Mouse (Mus musculus) neural tube, embryonic 13.5 days (tissue): ENCODE data around the gene Mef2a. TPM values are rescaled to one million over a fixed set of nuclear protein-coding genes. Genes with fewer than 3 reads are reported as not detected.
A peak's percentile ranks its signal among the peaks of the same experiment; 100 is the strongest.

Experiments used
- ATAC-seq: fragments of 200-750 bp; cut with Nextera tagmentation; 2 replicates; pipeline ENCODE4 v1.8.0; 2017; ENCODE audit warnings: low read depth, mild to moderate bottlenecking, moderate TSS enrichment, moderate library complexity
- H3K27ac ChIP-seq: fragments of 300-500 bp; sonication (generic); replicated peaks from 2 replicates; pipeline ENCODE4 v1.5.1; 2015; ENCODE audit warnings: moderate library complexity, mild to moderate bottlenecking, inconsistent platforms
- H3K27me3 ChIP-seq: fragments of 300-500 bp; sonication (generic); 2 replicates; pipeline ENCODE4 v1.6.1; 2015; ENCODE audit warnings: mild to moderate bottlenecking, inconsistent platforms
- H3K36me3 ChIP-seq: fragments of 300-500 bp; sonication (generic); 2 replicates; pipeline ENCODE4 v1.6.1; 2015; ENCODE audit warnings: mild to moderate bottlenecking, inconsistent platforms
- H3K4me1 ChIP-seq: fragments of 300-500 bp; sonication (generic); replicated peaks from 2 replicates; pipeline ENCODE4 v1.6.1; 2015; ENCODE audit warnings: inconsistent platforms
- H3K4me2 ChIP-seq: fragments of 300-500 bp; sonication (generic); 2 replicates; pipeline ENCODE4 v1.6.1; 2015; ENCODE audit warnings: inconsistent platforms, mild to moderate bottlenecking, moderate library complexity
- H3K4me3 ChIP-seq: fragments of 300-500 bp; sonication (generic); 2 replicates; pipeline ENCODE4 v1.5.1; 2015; ENCODE audit warnings: mild to moderate bottlenecking, inconsistent platforms
- H3K9ac ChIP-seq: fragments of 300-500 bp; sonication (generic); 2 replicates; pipeline ENCODE4 v1.6.1; 2015; ENCODE audit warnings: moderate library complexity, mild to moderate bottlenecking, inconsistent platforms
- H3K9me3 ChIP-seq: fragments of 300-500 bp; sonication (generic); 2 replicates; pipeline ENCODE4 v1.6.1; 2016; ENCODE audit warnings: inconsistent platforms
- WGBS: fragments of 180-500 bp; shearing (Covaris S2); methylation state at CpG from one replicate; pipeline ENCODE4 v1.1.7; 2015; 5-methylcytosine and 5-hydroxymethylcytosine counted together
- polyA plus RNA-seq: library from polyadenylated mRNA; unstranded; fragments of >200 nt; fragmentation: Nextera tagmentation; extraction: Ambion mirVana; gene quantifications from 2 replicates; pipeline ENCODE4 v1.2.1, GENCODE M21; 2015

Mef2a gene
- polyA plus RNA-seq, 1 experiment from 2014 or later, result 33.5 TPM

DNA sequence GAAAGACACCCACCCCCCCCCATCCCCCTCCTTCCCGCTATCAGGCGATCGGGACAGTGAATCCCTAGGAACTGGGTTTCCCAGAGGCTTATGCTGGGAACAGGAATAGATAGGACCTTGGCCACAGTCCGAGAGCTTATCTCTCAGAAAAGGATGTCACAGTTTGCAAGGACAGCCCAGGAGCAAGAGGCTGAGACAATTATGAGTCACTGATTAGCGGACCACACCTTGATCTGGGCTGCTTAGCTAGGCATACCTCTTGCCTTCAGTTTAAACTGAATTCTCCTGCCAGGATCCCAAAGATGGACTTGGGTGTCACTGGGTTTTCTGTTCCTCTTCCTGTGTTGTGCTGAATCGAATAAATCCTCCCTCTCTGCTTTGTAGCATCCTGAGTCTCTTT lies 156.3 kb downstream of the Mef2a start:
- H3K4me1 ChIP-seq, result no peaks in the 10 kb centered on the region

DNA sequence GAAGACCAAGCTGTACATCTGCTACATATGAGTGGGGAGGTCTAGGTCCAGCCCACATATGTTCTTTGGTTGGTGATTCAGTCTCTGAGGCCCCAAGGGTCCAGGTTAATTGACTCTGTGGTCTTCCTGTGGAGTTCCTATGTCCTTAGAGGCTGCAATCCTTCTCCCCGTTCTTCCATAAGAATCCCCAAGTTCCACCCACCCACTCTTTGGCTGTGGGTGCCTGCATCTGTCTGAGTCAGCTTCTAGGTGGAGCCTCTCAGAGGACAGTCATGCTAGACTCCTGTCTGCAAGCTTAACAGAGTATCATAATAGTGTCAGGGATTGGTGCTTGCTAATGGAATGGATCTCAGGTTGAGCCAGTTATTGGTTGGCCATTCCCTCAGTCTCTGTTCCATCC lies 159.1 kb downstream of the Mef2a start:
- ATAC-seq, result no peak
- 77% methylated on average over 1 of the region's 1 CpGs for WGBS
- Histone ChIP-seq H3K9ac (no peak overlapping the region), H3K4me3 (no peak overlapping the region), H3K4me1 (no peaks in the 10 kb centered on the region), H3K27me3 (no peaks in the 10 kb centered on the region), H3K4me2 (no peak overlapping the region), H3K27ac (no peak overlapping the region), H3K9me3 (no peaks in the 10 kb centered on the region), H3K36me3 (no peaks in the 10 kb centered on the region)

More for the DNA sequence above, 156.3 kb downstream of the Mef2a start:
- H3K9ac ChIP-seq, result no peak overlapping the region
- no peaks in the 10 kb centered on the region for H3K27me3 ChIP-seq
- no peak overlapping the region for H3K4me2 ChIP-seq
- no peaks in the 10 kb centered on the region for H3K36me3 ChIP-seq
- no peak overlapping the region for H3K27ac ChIP-seq
- 86% methylated on average over 6 of the region's 6 CpGs for WGBS
- no peaks in the 10 kb centered on the region for H3K9me3 ChIP-seq
- no peak overlapping the region for H3K4me3 ChIP-seq
- ATAC-seq, result no peak

GRCm38 (mm10) chr7:67211971-67212370 lies 160.7 kb downstream of the Mef2a start:
- 14% methylated on average over 4 of the region's 4 CpGs for WGBS
- no peaks in the 10 kb centered on the region for H3K9me3 ChIP-seq
- H3K4me1 ChIP-seq, result no peaks in the 10 kb centered on the region
- no peak overlapping the region for H3K9ac ChIP-seq
- no peaks in the 10 kb centered on the region for H3K27me3 ChIP-seq
- H3K4me3 ChIP-seq, result no peak overlapping the region
- H3K4me2 ChIP-seq, result no peak overlapping the region
- no peak for ATAC-seq
- no peak overlapping the region for H3K27ac ChIP-seq
- no peaks in the 10 kb centered on the region for H3K36me3 ChIP-seq

DNA sequence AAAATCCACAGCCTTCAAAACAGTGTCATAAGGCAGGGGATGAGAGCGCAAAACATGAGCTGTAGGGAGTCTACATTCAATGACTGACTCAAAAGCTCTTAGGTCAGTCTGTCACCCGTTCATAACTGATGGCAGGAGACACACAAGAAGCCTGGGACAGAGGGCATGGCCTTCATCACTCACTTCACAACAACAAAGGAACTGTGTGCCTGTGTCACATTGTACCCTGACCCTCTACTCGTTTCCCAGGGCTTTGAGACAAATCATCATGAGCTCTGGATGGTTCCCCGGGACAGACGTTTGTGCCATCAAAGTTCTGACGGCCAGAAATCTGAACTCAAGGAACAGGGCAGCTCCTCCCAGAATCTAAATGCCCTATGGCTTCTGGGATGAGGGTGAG lies 161.3 kb downstream of the Mef2a start:
- no peaks in the 10 kb centered on the region for H3K36me3 ChIP-seq
- H3K9ac ChIP-seq, result no peak overlapping the region
- ATAC-seq, result no peak
- no peaks in the 10 kb centered on the region for H3K9me3 ChIP-seq
- no peak overlapping the region for H3K4me2 ChIP-seq
- no peak overlapping the region for H3K27ac ChIP-seq
- H3K4me1 ChIP-seq, result no peaks in the 10 kb centered on the region
- WGBS, result 12% methylated on average over 6 of the region's 6 CpGs
- H3K4me3 ChIP-seq, result no peak overlapping the region
- H3K27me3 ChIP-seq, result no peaks in the 10 kb centered on the region

GRCm38 (mm10) chr7:67210004-67210833 lies 162.4 kb downstream of the Mef2a start:
- H3K4me2 ChIP-seq, result no peak overlapping the region
- no peaks in the 10 kb centered on the region for H3K4me1 ChIP-seq
- no peaks in the 10 kb centered on the region for H3K27me3 ChIP-seq
- 68% methylated on average over 6 of the region's 6 CpGs for WGBS
- no peak overlapping the region for H3K4me3 ChIP-seq
- ATAC-seq, result peak; percentile 67; the same call in 1 of the 2 replicates
- H3K36me3 ChIP-seq, result no peaks in the 10 kb centered on the region
- no peaks in the 10 kb centered on the region for H3K9me3 ChIP-seq
- no peak overlapping the region for H3K9ac ChIP-seq
- H3K27ac ChIP-seq, result no peak overlapping the region

GRCm38 (mm10) chr7:67208317-67208716 lies 164.3 kb downstream of the Mef2a start:
- no peaks in the 10 kb centered on the region for H3K27me3 ChIP-seq
- no peaks in the 10 kb centered on the region for H3K36me3 ChIP-seq
- H3K27ac ChIP-seq, result no peak overlapping the region
- H3K9ac ChIP-seq, result no peak overlapping the region
- no peaks in the 10 kb centered on the region for H3K9me3 ChIP-seq
- H3K4me1 ChIP-seq, result no peaks in the 10 kb centered on the region
- WGBS, result 82% methylated on average over 1 of the region's 1 CpGs
- no peak overlapping the region for H3K4me2 ChIP-seq
- no peak overlapping the region for H3K4me3 ChIP-seq
- no peak for ATAC-seq

GRCm38 (mm10) chr7:67207701-67208100 lies 165.0 kb downstream of the Mef2a start:
- H3K4me1 ChIP-seq, result no peaks in the 10 kb centered on the region
- no peak overlapping the region for H3K4me2 ChIP-seq
- H3K9ac ChIP-seq, result no peak overlapping the region
- no peak overlapping the region for H3K4me3 ChIP-seq
- H3K9me3 ChIP-seq, result no peaks in the 10 kb centered on the region
- WGBS, result 57% methylated on average over 6 of the region's 6 CpGs
- no peaks in the 10 kb centered on the region for H3K27me3 ChIP-seq
- H3K36me3 ChIP-seq, result no peaks in the 10 kb centered on the region
- no peak for ATAC-seq
- H3K27ac ChIP-seq, result no peak overlapping the region

- Histone ChIP-seq H3K36me3 (no peaks in the 10 kb centered on the region), H3K9me3 (no peaks in the 10 kb centered on the region), H3K27me3 (no peaks in the 10 kb centered on the region), H3K4me2 (no peak overlapping the region), H3K9ac (no peak overlapping the region), H3K4me3 (no peak overlapping the region), H3K27ac (no peak overlapping the region), H3K4me1 (no peaks in the 10 kb centered on the region)
- no peak for ATAC-seq
- 84% methylated on average over 10 of the region's 10 CpGs for WGBS
These were observed 166.2 kb downstream of the Mef2a start for GRCm38 (mm10) chr7:67206496-67206895.

GRCm38 (mm10) chr7:67205734-67206425 lies 166.8 kb downstream of the Mef2a start:
- no peak for ATAC-seq

DNA sequence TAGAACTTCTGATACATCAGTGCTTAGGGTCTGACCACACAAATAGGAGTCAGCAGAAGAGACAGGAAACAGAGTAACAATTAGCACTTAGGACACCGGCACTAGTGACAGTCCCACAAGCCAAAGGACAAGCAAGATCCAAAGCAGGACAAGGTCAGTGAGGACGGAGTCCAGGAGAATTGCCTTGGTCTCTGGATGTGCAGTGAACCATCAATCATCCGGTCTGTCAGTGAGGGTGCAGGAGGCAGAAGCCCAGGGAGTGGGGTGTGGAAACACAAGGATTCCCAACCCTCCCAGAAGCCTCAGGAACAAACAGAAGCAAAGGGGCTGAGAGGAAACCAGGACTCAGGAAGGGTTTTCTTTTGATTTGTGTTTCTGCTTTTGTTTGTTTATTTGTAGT lies 169.0 kb downstream of the Mef2a start:
- 85% methylated on average over 3 of the region's 3 CpGs for WGBS
- no peak overlapping the region for H3K4me2 ChIP-seq
- H3K36me3 ChIP-seq, result no peaks in the 10 kb centered on the region
- no peak overlapping the region for H3K4me3 ChIP-seq
- H3K9me3 ChIP-seq, result no peaks in the 10 kb centered on the region
- no peak overlapping the region for H3K27ac ChIP-seq
- no peak for ATAC-seq
- no peaks in the 10 kb centered on the region for H3K4me1 ChIP-seq
- no peak overlapping the region for H3K9ac ChIP-seq
- no peaks in the 10 kb centered on the region for H3K27me3 ChIP-seq

More at GRCm38 (mm10) chr7:67205734-67206425, 166.8 kb downstream of the Mef2a start:
- no peaks in the 10 kb centered on the region for H3K9me3 ChIP-seq
- no peaks in the 10 kb centered on the region for H3K4me1 ChIP-seq
- H3K9ac ChIP-seq, result no peak overlapping the region
- no peak overlapping the region for H3K27ac ChIP-seq
- WGBS, result 88% methylated on average over 9 of the region's 9 CpGs
- H3K4me3 ChIP-seq, result no peak overlapping the region
- no peaks in the 10 kb centered on the region for H3K27me3 ChIP-seq
- no peak overlapping the region for H3K4me2 ChIP-seq
- no peaks in the 10 kb centered on the region for H3K36me3 ChIP-seq

GRCm38 (mm10) chr7:67199412-67199811 lies 173.2 kb downstream of the Mef2a start:
- H3K36me3 ChIP-seq, result no peaks in the 10 kb centered on the region
- H3K27me3 ChIP-seq, result no peaks in the 10 kb centered on the region
- peak; percentile 27; the same call in 1 of the 2 replicates for ATAC-seq
- 22% methylated on average over 10 of the region's 10 CpGs for WGBS
- no peak overlapping the region for H3K9ac ChIP-seq
- H3K4me3 ChIP-seq, result no peak overlapping the region
- H3K27ac ChIP-seq, result no peak overlapping the region
- no peak overlapping the region for H3K4me2 ChIP-seq
- H3K4me1 ChIP-seq, result no peaks in the 10 kb centered on the region
- no peaks in the 10 kb centered on the region for H3K9me3 ChIP-seq

- Histone ChIP-seq H3K4me2 (no peak overlapping the region), H3K9me3 (no peaks in the 10 kb centered on the region), H3K4me3 (no peak overlapping the region), H3K4me1 (no peaks in the 10 kb centered on the region), H3K27ac (no peak overlapping the region), H3K9ac (no peak overlapping the region), H3K36me3 (no peaks in the 10 kb centered on the region), H3K27me3 (no peaks in the 10 kb centered on the region)
- 15% methylated on average over 4 of the region's 4 CpGs for WGBS
- no peak for ATAC-seq
These were observed 188.9 kb downstream of the Mef2a start for GRCm38 (mm10) chr7:67183786-67184185.
